Mouse (Mus musculus) urinary bladder, adult 2 months (tissue): ENCODE measurements around the gene Tmem101. TPM values are rescaled to one million over a fixed set of nuclear protein-coding genes. Genes with fewer than 3 reads are reported as not detected.

Experiments used
- DNase-seq: peaks from one replicate; pipeline ENCODE4 v3.0.0; 2022; ENCODE audit warnings: low spot score
- polyA plus RNA-seq: library from polyadenylated mRNA; depleted of rRNA; stranded (reverse); fragments of >200 nt; gene quantifications from 2 replicates; pipeline ENCODE4 v1.2.3, GENCODE M21; 2012; rRNA removed

The Tmem101 gene
- polyA plus RNA-seq, 1 experiment: 17.4 TPM

GRCm38 (mm10) chr11:102147213-102147989 is 8.8 kb downstream of the Tmem101 start:
- no peak for DNase-seq

DNA sequence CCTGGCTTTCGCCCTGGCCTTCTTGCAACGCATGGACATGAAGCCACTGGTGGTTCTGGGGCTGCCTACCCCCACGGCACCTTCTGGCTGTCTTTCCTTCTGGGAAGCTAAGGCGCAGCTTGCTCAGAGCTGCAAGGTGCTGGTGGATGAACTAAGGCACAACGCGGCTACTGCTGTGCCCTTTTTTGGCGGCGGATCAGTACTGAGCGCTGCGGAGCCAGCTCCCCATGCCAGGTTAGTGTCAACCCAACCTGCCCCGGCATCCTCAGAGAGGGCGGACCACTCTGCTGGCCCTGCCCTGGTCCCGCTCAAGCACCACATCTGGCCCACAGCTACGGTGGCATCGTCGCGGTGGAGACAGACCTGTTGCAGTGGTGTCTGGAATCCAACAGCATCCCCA is 9.7 kb downstream of the Tmem101 start:
- no peak for DNase-seq

- DNase-seq: no peak
Measured at GRCm38 (mm10) chr11:102146005-102146404, 10.2 kb downstream of the Tmem101 start.

GRCm38 (mm10) chr11:102145471-102146001 is 10.7 kb downstream of the Tmem101 start, which contains the start of gene Nags:
TSS of gene Nags (plus strand) at chr11:102145513.
- no peak for DNase-seq

GRCm38 (mm10) chr11:102144957-102145470 is 11.2 kb downstream of the Tmem101 start:
- no peak for DNase-seq

- DNase-seq: no peak
Measured at GRCm38 (mm10) chr11:102142355-102142754, 13.8 kb downstream of the Tmem101 start.

DNA sequence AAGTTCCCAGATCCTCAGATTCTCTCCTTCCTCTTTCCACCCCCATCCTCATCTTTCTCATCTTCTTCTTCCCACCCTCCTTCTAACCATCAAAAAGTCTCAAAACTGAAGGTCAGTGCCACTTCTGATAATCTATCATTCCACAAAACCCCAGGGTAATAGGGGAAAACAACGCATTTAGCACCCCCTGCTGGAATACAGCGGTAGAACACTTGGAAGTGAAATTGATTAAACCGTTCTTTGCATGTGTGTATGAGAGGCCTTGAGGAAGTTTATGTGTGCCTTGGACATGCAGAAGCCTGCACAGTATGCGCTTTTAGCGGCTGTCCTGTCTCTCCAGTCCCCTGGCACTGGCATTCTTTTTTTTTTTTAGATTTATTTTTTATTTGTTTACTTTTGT is 15.7 kb downstream of the Tmem101 start:
- no peak for DNase-seq

- DNase-seq: no peak
Measured at GRCm38 (mm10) chr11:102138447-102138740, 17.8 kb downstream of the Tmem101 start.

DNA sequence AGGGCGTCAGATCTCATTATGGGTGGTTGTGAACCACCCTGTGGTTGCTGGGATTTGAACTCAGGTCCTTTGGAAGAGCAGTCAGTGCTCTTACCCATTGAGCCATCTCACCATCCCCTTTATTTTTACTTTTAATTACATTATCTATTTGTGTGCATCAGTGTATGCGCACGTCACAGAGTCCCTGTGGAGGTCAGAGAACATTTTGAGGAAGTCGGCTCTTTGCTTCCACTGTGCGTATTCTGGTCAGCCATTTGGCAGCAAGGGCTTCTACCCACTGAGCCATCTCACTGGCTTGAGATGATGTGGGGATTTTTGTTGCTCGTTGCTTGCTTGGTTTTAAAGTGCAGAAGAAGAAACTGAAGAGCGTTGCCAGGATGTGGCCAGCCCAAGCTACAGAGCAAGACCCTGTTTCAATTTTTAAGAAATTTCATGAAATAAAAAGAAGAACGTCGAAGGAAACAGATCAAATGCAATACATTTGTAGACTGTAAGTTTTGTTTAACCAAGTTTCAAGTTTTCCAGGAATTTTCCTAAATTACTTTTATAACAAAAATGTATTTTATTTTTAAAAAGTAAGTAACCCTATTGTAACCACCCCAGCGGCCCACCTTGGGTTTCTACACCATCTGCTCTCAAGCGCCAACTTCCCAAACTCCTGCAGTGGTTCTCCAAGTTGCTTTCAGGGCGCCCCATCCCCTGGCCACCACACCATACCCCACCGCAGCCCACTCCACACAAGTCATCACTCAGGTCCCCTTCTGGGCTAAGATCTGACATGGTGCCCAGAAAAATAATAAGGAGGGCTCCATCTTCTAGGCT is 18.4 kb downstream of the Tmem101 start:
- DNase-seq: no peak

- no peak for DNase-seq
Measured at GRCm38 (mm10) chr11:102134516-102134915, 21.7 kb downstream of the Tmem101 start.

GRCm38 (mm10) chr11:102117386-102117785 is 38.8 kb downstream of the Tmem101 start:
- DNase-seq: no peak

DNA sequence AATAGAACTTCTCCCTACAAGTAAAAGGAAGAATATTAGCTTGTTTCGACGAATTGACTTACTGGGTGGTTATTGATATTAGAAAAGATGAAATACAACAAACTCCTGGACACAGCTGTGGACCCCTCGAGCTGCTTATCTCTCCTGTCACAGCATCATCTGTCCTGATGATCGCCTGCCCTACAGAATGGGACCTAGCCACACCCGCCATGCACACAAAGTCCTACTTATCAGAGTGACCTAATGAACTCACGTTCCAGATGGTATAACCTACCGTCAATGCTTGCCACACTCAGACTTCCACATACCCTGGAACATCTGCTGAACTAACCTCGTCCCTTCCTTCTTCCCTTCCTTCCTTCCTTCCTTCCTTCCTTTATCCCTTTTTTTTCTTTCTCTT is 40.0 kb downstream of the Tmem101 start:
- no peak for DNase-seq

DNA sequence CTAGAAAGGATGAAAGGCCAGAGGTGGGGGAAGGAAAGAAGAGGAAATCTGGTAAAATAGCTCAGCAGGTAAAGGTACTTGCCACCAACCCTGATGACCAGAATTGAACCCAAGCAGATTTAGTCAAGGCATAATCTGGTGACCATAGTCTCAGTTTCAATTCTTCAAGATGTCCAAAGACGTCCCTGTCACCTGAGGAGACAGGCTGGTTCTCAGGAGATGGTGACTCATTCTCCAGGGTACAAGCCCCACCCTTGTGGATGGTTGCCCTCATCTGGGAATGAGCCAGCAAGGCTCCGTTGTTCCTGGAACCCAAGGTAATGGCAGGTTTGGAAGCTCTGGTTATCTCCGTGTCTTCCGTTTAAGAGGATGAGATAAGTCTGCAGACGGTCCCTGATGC is 44.6 kb downstream of the Tmem101 start:
- no peak for DNase-seq

GRCm38 (mm10) chr11:102107732-102108131 is 48.5 kb downstream of the Tmem101 start, which contains the start of gene Pyy:
TSS of gene Pyy (minus strand) at chr11:102107832.
- DNase-seq: no peak

DNA sequence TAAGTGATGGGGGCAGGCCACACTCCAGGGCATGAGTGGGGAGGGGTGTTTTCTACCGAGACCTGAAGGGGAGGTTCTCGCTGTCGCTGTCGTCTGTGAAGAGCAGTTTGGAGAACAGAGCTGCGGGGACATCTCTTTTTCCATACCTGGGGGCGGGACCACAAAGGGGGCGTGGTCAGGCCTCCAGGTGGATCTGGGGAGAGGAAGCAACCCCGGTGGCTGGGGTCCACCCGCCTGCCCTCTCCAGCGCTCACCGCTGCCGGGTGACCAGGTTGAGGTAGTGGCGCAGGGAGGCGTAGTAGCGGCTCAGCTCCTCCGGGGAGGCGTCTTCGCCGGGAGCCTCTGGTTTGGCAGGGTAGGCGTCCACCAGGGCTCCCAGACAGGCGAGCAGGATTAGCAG is 49.3 kb downstream of the Tmem101 start:
- no peak for DNase-seq

Other genes with a start within 250 kb of the Tmem101 start
- gene Sost, start 189.4 kb downstream of the Tmem101 start, polyA plus RNA-seq: 0.03 TPM in 1 of 2 replicates, not detected in the other
- not detected in 2 replicates for gene Cfap97d1, start 172.1 kb downstream of the Tmem101 start, polyA plus RNA-seq
- gene Dusp3, start 169.4 kb downstream of the Tmem101 start, polyA plus RNA-seq: 55.8 and 62.7 TPM in 2 replicates
- 1.2 and 1.4 TPM in 2 replicates for gene Mpp3, start 127.9 kb downstream of the Tmem101 start, polyA plus RNA-seq
- 15.3 and 19.8 TPM in 2 replicates for gene Cd300lg, start 114.9 kb downstream of the Tmem101 start, polyA plus RNA-seq
- gene Mpp2, start 67.9 kb downstream of the Tmem101 start, polyA plus RNA-seq: 18.9 and 21.0 TPM in 2 replicates
- gene Ppy, start 55.1 kb downstream of the Tmem101 start, polyA plus RNA-seq: 0.19 and 0.51 TPM in 2 replicates
- gene Pyy, start 48.6 kb downstream of the Tmem101 start, polyA plus RNA-seq: not detected in 2 replicates
- 0.07 and 0.15 TPM in 2 replicates for gene Nags, start 10.9 kb downstream of the Tmem101 start, polyA plus RNA-seq
- gene Lsm12, start 28.9 kb upstream of the Tmem101 start, polyA plus RNA-seq: 29.9 and 32.4 TPM in 2 replicates
- 73.3 and 80.1 TPM in 2 replicates for gene G6pc3, start 33.2 kb upstream of the Tmem101 start, polyA plus RNA-seq
- 58.1 and 75.4 TPM in 2 replicates for gene Hdac5, start 73.8 kb upstream of the Tmem101 start, polyA plus RNA-seq
- gene BC030867, start 92.5 kb upstream of the Tmem101 start, polyA plus RNA-seq: 0.41 TPM in 2 replicates
- gene Asb16, start 112.3 kb upstream of the Tmem101 start, polyA plus RNA-seq: 0.63 and 0.65 TPM in 2 replicates
- gene Tmub2, start 128.5 kb upstream of the Tmem101 start, polyA plus RNA-seq: 50.8 and 57.6 TPM in 2 replicates
- 36.5 and 38.6 TPM in 2 replicates for gene Atxn7l3, start 140.2 kb upstream of the Tmem101 start, polyA plus RNA-seq
- gene Ubtf, start 163.3 kb upstream of the Tmem101 start, polyA plus RNA-seq: 45.7 and 61.5 TPM in 2 replicates
- 0.01 TPM in 1 of 2 replicates, not detected in the other for gene Slc4a1, start 209.8 kb upstream of the Tmem101 start, polyA plus RNA-seq
- 1.4 and 2.9 TPM in 2 replicates for gene Rundc3a, start 237.0 kb upstream of the Tmem101 start, polyA plus RNA-seq